Mouse (Mus musculus): ENCODE data around the gene Pold4. TPM values are rescaled to one million over a fixed set of nuclear protein-coding genes. Genes with fewer than 3 reads are reported as not detected.
A peak's percentile ranks its signal among the peaks of the same experiment; 100 is the strongest.

Pold4 gene
- polyA plus RNA-seq, 1 experiment from 2014 or later = 20.4 TPM

- peaks cover 13% of the 10 kb centered on the region for H3K27me3 ChIP-seq (replicated peaks)
- ATAC-seq (replicated peaks) = no peak
- no peaks in the 10 kb centered on the region for H3K9me3 ChIP-seq
- no peaks in the 10 kb centered on the region for H3K36me3 ChIP-seq (replicated peaks)
- H3K4me2 ChIP-seq = no peak overlapping the region
- WGBS = 62% methylated on average over 4 of the region's 4 CpGs
- H3K27ac ChIP-seq = no peak overlapping the region
- no peak overlapping the region for H3K9ac ChIP-seq
- no peak overlapping the region for H3K4me3 ChIP-seq
- H3K4me1 ChIP-seq = peaks cover 7% of the 10 kb centered on the region
These were observed 34.3 kb downstream of the Pold4 start for GRCm38 (mm10) chr19:4265956-4266355.

- peaks cover 13% of the 10 kb centered on the region for H3K27me3 ChIP-seq (replicated peaks)
- no peak within 1 kb of the TSS for H3K27ac ChIP-seq
- H3K9me3 ChIP-seq = no peaks in the 10 kb centered on the region
- H3K4me1 ChIP-seq = peaks cover 7% of the 10 kb centered on the region
- peak; percentile 68 for ATAC-seq (replicated peaks)
- H3K36me3 ChIP-seq (replicated peaks) = no peaks in the 10 kb centered on the region
- peak within 1 kb of the TSS; percentile 29 for H3K4me3 ChIP-seq
- 0 out of 2 replicates have a peak within 1 kb of the TSS, but pooled peaks have one; percentile 12 for H3K9ac ChIP-seq
- H3K4me2 ChIP-seq = peak within 1 kb of the TSS; percentile 47
- WGBS = 8% methylated on average over 46 of the region's 46 CpGs
These were observed 37.1 kb downstream of the Pold4 start, which contains the start of gene Ssh3 for GRCm38 (mm10) chr19:4268566-4269361. TSS of gene Ssh3 (minus strand) at chr19:4269180.

GRCm38 (mm10) chr19:4270187-4270586, 38.5 kb downstream of the Pold4 start:
- peaks cover 13% of the 10 kb centered on the region for H3K27me3 ChIP-seq (replicated peaks)
- ATAC-seq (replicated peaks) = no peak
- no peak overlapping the region for H3K9ac ChIP-seq
- peaks cover 7% of the 10 kb centered on the region for H3K4me1 ChIP-seq
- no peaks in the 10 kb centered on the region for H3K9me3 ChIP-seq
- no peak overlapping the region for H3K4me2 ChIP-seq
- H3K4me3 ChIP-seq = no peak overlapping the region
- WGBS = 69% methylated on average over 6 of the region's 6 CpGs
- no peaks in the 10 kb centered on the region for H3K36me3 ChIP-seq (replicated peaks)
- H3K27ac ChIP-seq = no peak overlapping the region

- no peaks in the 10 kb centered on the region for H3K9me3 ChIP-seq
- ATAC-seq (replicated peaks) = no peak
- peaks cover 3% of the 10 kb centered on the region; the same call in 1 of the 2 replicates for H3K36me3 ChIP-seq (replicated peaks)
- 92% methylated on average over 11 of the region's 11 CpGs for WGBS
- no peak overlapping the region for H3K4me2 ChIP-seq
- H3K9ac ChIP-seq = no peak overlapping the region
- peaks cover 13% of the 10 kb centered on the region for H3K27me3 ChIP-seq (replicated peaks)
- no peak overlapping the region for H3K27ac ChIP-seq
- H3K4me3 ChIP-seq = no peak overlapping the region
- peaks cover 7% of the 10 kb centered on the region for H3K4me1 ChIP-seq
These were observed 39.3 kb downstream of the Pold4 start for GRCm38 (mm10) chr19:4270972-4271371.

GRCm38 (mm10) chr19:4279487-4279886, 47.8 kb downstream of the Pold4 start:
- Histone ChIP-seq H3K4me2 (no peak overlapping the region), H3K4me3 (no peak overlapping the region), H3K9ac (no peak overlapping the region), H3K27ac (no peak overlapping the region), H3K9me3 (no peaks in the 10 kb centered on the region), H3K4me1 (peaks cover 22% of the 10 kb centered on the region), H3K36me3 (replicated peaks) (peaks cover 13% of the 10 kb centered on the region; the same call in 1 of the 2 replicates), H3K27me3 (replicated peaks) (no peaks in the 10 kb centered on the region)
- ATAC-seq (replicated peaks) = no peak
- 95% methylated on average over 1 of the region's 1 CpGs for WGBS

- 97% methylated on average over 9 of the region's 9 CpGs for WGBS
- Histone ChIP-seq H3K27me3 (replicated peaks) (no peaks in the 10 kb centered on the region), H3K4me2 (no peak overlapping the region), H3K4me3 (no peak overlapping the region), H3K36me3 (replicated peaks) (peaks cover 13% of the 10 kb centered on the region; the same call in 1 of the 2 replicates), H3K27ac (no peak overlapping the region), H3K9ac (no peak overlapping the region), H3K4me1 (peaks cover 22% of the 10 kb centered on the region), H3K9me3 (no peaks in the 10 kb centered on the region)
- no peak for ATAC-seq (replicated peaks)
These were observed 48.7 kb downstream of the Pold4 start for GRCm38 (mm10) chr19:4280425-4280824.

GRCm38 (mm10) chr19:4282898-4283553, 51.3 kb downstream of the Pold4 start, which contains the start of gene Ankrd13d:
TSS of gene Ankrd13d (minus strand) at chr19:4283137.
- Histone ChIP-seq H3K4me2 (peak within 1 kb of the TSS; percentile 64), H3K9me3 (no peaks in the 10 kb centered on the region), H3K9ac (peak within 1 kb of the TSS; percentile 69), H3K27ac (peak within 1 kb of the TSS; percentile 72), H3K4me3 (peak within 1 kb of the TSS; percentile 60), H3K36me3 (replicated peaks) (peaks cover 17% of the 10 kb centered on the region), H3K4me1 (peaks cover 22% of the 10 kb centered on the region), H3K27me3 (replicated peaks) (no peaks in the 10 kb centered on the region)
- under 1% methylated on average over 49 of the region's 50 CpGs for WGBS
- peak; percentile 93 for ATAC-seq (replicated peaks)

Small RNAs within 50 kb of the gene (microRNA-seq; reads per million reads assigned to microRNA genes)
- gene Gm26115 (not detected), gene Mir6985 (0.92 reads per million)

Other genes starting within 250 kb of the Pold4 start
- gene Acy3, start 245.3 kb upstream of the Pold4 start, polyA plus RNA-seq (2015; fragmentation: Nextera tagmentation; extraction: Ambion mirVana) = 1.7 and 2.2 TPM in 2 replicates
- not detected in 2 replicates for gene Tbx10, start 239.1 kb upstream of the Pold4 start, polyA plus RNA-seq (2015; fragmentation: Nextera tagmentation; extraction: Ambion mirVana)
- 30.6 and 33.4 TPM in 2 replicates for gene Nudt8, start 231.3 kb upstream of the Pold4 start, polyA plus RNA-seq (2015; fragmentation: Nextera tagmentation; extraction: Ambion mirVana)
- 6.5 and 8.3 TPM in 2 replicates for gene Gm49405, start 231.3 kb upstream of the Pold4 start, polyA plus RNA-seq (2015; fragmentation: Nextera tagmentation; extraction: Ambion mirVana)
- 8.4 and 12.1 TPM in 2 replicates for gene Doc2g, start 228.6 kb upstream of the Pold4 start, polyA plus RNA-seq (2015; fragmentation: Nextera tagmentation; extraction: Ambion mirVana)
- gene Ndufv1, start 219.1 kb upstream of the Pold4 start, polyA plus RNA-seq (2015; fragmentation: Nextera tagmentation; extraction: Ambion mirVana) = 229 and 239 TPM in 2 replicates
- 513 and 520 TPM in 2 replicates for gene Gstp1, start 193.9 kb upstream of the Pold4 start, polyA plus RNA-seq (2015; fragmentation: Nextera tagmentation; extraction: Ambion mirVana)
- 2.7 and 5.6 TPM in 2 replicates for gene Gstp2, start 185.9 kb upstream of the Pold4 start, polyA plus RNA-seq (2015; fragmentation: Nextera tagmentation; extraction: Ambion mirVana)
- not detected in 2 replicates for gene Gstp3, start 172.3 kb upstream of the Pold4 start, polyA plus RNA-seq (2015; fragmentation: Nextera tagmentation; extraction: Ambion mirVana)
- gene Cabp2, start 150.3 kb upstream of the Pold4 start, polyA plus RNA-seq (2015; fragmentation: Nextera tagmentation; extraction: Ambion mirVana) = 0.22 TPM in 1 of 2 replicates, not detected in the other
- 92.3 and 92.9 TPM in 2 replicates for gene Cdk2ap2, start 134.7 kb upstream of the Pold4 start, polyA plus RNA-seq (2015; fragmentation: Nextera tagmentation; extraction: Ambion mirVana)
- 97.7 and 102 TPM in 2 replicates for gene Pitpnm1, start 131.9 kb upstream of the Pold4 start, polyA plus RNA-seq (2015; fragmentation: Nextera tagmentation; extraction: Ambion mirVana)
- 99.5 and 101 TPM in 2 replicates for gene Aip, start 106.0 kb upstream of the Pold4 start, polyA plus RNA-seq (2015; fragmentation: Nextera tagmentation; extraction: Ambion mirVana)
- 0.04 TPM in 1 of 2 replicates, not detected in the other for gene Gpr152, start 92.1 kb upstream of the Pold4 start, polyA plus RNA-seq (2015; fragmentation: Nextera tagmentation; extraction: Ambion mirVana)
- 0.22 and 0.28 TPM in 2 replicates for gene Cabp4, start 87.9 kb upstream of the Pold4 start, polyA plus RNA-seq (2015; fragmentation: Nextera tagmentation; extraction: Ambion mirVana)
- 127 and 139 TPM in 2 replicates for gene Coro1b, start 83.3 kb upstream of the Pold4 start, polyA plus RNA-seq (2015; fragmentation: Nextera tagmentation; extraction: Ambion mirVana)
- 0.26 and 0.96 TPM in 2 replicates for gene Ptprcap, start 78.3 kb upstream of the Pold4 start, polyA plus RNA-seq (2015; fragmentation: Nextera tagmentation; extraction: Ambion mirVana)
- 60.1 and 60.7 TPM in 2 replicates for gene Rps6kb2, start 68.5 kb upstream of the Pold4 start, polyA plus RNA-seq (2015; fragmentation: Nextera tagmentation; extraction: Ambion mirVana)
- 5.9 and 6.9 TPM in 2 replicates for gene Carns1, start 56.4 kb upstream of the Pold4 start, polyA plus RNA-seq (2015; fragmentation: Nextera tagmentation; extraction: Ambion mirVana)
- gene Tbc1d10c, start 40.6 kb upstream of the Pold4 start, polyA plus RNA-seq (2015; fragmentation: Nextera tagmentation; extraction: Ambion mirVana) = 0.38 and 0.93 TPM in 2 replicates
- 537 and 571 TPM in 2 replicates for gene Ppp1ca, start 39.8 kb upstream of the Pold4 start, polyA plus RNA-seq (2015; fragmentation: Nextera tagmentation; extraction: Ambion mirVana)
- 23.7 and 24.9 TPM in 2 replicates for gene Rad9a, start 30.2 kb upstream of the Pold4 start, polyA plus RNA-seq (2015; fragmentation: Nextera tagmentation; extraction: Ambion mirVana)
- 0.79 and 0.88 TPM in 2 replicates for gene Clcf1, start 17.7 kb upstream of the Pold4 start, polyA plus RNA-seq (2015; fragmentation: Nextera tagmentation; extraction: Ambion mirVana)
- not detected in 2 replicates for gene AC109138.7, start 17.5 kb upstream of the Pold4 start, polyA plus RNA-seq (2015; fragmentation: Nextera tagmentation; extraction: Ambion mirVana)
- 12.2 and 16.2 TPM in 2 replicates for gene Ssh3, start 37.3 kb downstream of the Pold4 start, polyA plus RNA-seq (2015; fragmentation: Nextera tagmentation; extraction: Ambion mirVana)
- gene Ankrd13d, start 51.2 kb downstream of the Pold4 start, polyA plus RNA-seq (2015; fragmentation: Nextera tagmentation; extraction: Ambion mirVana) = 53.9 and 57.1 TPM in 2 replicates
- gene Grk2, start 74.3 kb downstream of the Pold4 start, polyA plus RNA-seq (2015; fragmentation: Nextera tagmentation; extraction: Ambion mirVana) = 28.2 and 29.6 TPM in 2 replicates
- gene Kdm2a, start 166.4 kb downstream of the Pold4 start, polyA plus RNA-seq (2015; fragmentation: Nextera tagmentation; extraction: Ambion mirVana) = 37.0 and 38.8 TPM in 2 replicates
- 5.1 and 5.5 TPM in 2 replicates for gene Rhod, start 207.5 kb downstream of the Pold4 start, polyA plus RNA-seq (2015; fragmentation: Nextera tagmentation; extraction: Ambion mirVana)
- gene Syt12, start 245.5 kb downstream of the Pold4 start, polyA plus RNA-seq (2015; fragmentation: Nextera tagmentation; extraction: Ambion mirVana) = 3.6 and 4.3 TPM in 2 replicates